ENCODE assay signal across 25 mouse cellular contexts in the genomic region with DNA sequence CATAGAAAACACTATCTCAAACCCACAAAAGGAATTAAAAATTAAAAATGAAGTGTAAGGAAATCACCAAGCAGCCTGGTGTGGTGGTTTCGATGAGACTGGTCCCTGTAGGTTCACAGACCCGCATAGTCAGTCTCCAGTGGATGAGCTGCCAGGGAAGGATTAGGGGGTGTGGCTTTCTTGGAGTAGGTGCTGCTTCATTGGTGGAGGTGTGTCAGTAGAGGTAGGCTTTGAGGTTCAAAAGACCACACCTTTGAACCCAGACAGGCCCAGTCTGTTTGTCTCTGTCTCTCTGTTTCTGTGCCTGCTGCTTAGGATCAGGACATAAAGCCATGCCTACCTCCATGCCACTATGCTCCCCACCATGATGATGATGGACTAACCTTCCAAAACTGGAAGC. TPM values are rescaled to one million over a fixed set of nuclear protein-coding genes. Genes with fewer than 3 reads are reported as not detected.
A peak's percentile ranks its signal among the peaks of the same experiment; 100 is the strongest.
DNase-seq lines count a peak whose midpoint lies in the region; ATAC-seq and TF ChIP-seq lines count a peak whose summit lies in the region.
"Had no signal": no experiment of that assay in that cellular context is flagged by ENCODE, and none has a peak within 500 bp of the region (broad histone marks: within the 10 kb centered on the region; RNA-seq: fewer than 3 reads in every experiment).

No protein-coding gene starts in this region.

- TF ChIP-seq EP300 in liver, postnatal 0 days (IDR thresholded peaks at IDR 0.05; ENCODE audit: low read depth) = no peak

- H3K9me3 ChIP-seq in intestine, embryonic 15.5 days = no peaks in the 10 kb centered on the region
- no peaks in the 10 kb centered on the region for H3K9me3 ChIP-seq in liver, embryonic 11.5 days (ENCODE audit: control insufficient read depth, low read length)
- no peaks in the 10 kb centered on the region for H3K9me3 ChIP-seq in liver, postnatal 0 days (ENCODE audit: low read length)
- H3K9me3 ChIP-seq: embryonic facial prominence, embryonic 12.5 days; hindbrain, embryonic 13.5 days; limb, embryonic 15.5 days; neural tube, embryonic 15.5 days had no signal

- DNase-seq in R1 (ENCODE audit: low read depth, low spot score) = peak; percentile 22
- DNase-seq in liver, embryonic 11.5 days (ENCODE audit: low spot score) = no peak
- DNase-seq in liver, postnatal 0 days = no peak
- DNase-seq in ovary, postnatal 14 days (ENCODE audit: low spot score) = no peak
- no peak for DNase-seq in embryo, embryonic 11 days
- DNase-seq in gastrocnemius, postnatal 25 days = no peak
- DNase-seq: adrenal gland, adult 8-10 months; cerebellum, adult 11-12 months; cerebellum, postnatal 10 days; forebrain, postnatal 0 days; gastrocnemius, postnatal 36 days; heart, adult 2 months; kidney, postnatal 10 days; layer of hippocampus, adult 9-11 months; left cerebral cortex, postnatal 4 days; lung, postnatal 14 days; right cerebral cortex, postnatal 14 days had no signal

- H3K4me2 ChIP-seq in intestine, embryonic 15.5 days (replicated peaks) = peak overlapping the region; percentile 11; the same call in 1 of the 2 replicates
- H3K4me2 ChIP-seq in liver, embryonic 11.5 days = no peak overlapping the region
- H3K4me2 ChIP-seq in liver, postnatal 0 days (ENCODE audit: low read depth, low read length) = no peak overlapping the region
- H3K4me2 ChIP-seq: embryonic facial prominence, embryonic 12.5 days; hindbrain, embryonic 13.5 days; limb, embryonic 15.5 days; midbrain, embryonic 11.5 days; neural tube, embryonic 15.5 days had no signal

- no peak overlapping the region for H3K4me3 ChIP-seq in intestine, embryonic 15.5 days (replicated peaks)
- no peak overlapping the region for H3K4me3 ChIP-seq in liver, embryonic 11.5 days (ENCODE audit: low read depth, low read length)
- no peak overlapping the region for H3K4me3 ChIP-seq in liver, postnatal 0 days (ENCODE audit: low read depth, low read length)
- H3K4me3 ChIP-seq: embryonic facial prominence, embryonic 12.5 days; heart, adult 2 months; hindbrain, embryonic 13.5 days; left cerebral cortex, adult 2 months; limb, embryonic 15.5 days; neural tube, embryonic 15.5 days had no signal

- TF ChIP-seq CTCF in liver, postnatal 0 days (IDR thresholded peaks at IDR 0.05; ENCODE audit: low read depth) = no peak

- no peaks in the 10 kb centered on the region for H3K36me3 ChIP-seq in intestine, embryonic 15.5 days
- no peaks in the 10 kb centered on the region for H3K36me3 ChIP-seq in liver, embryonic 11.5 days (ENCODE audit: control insufficient read depth, insufficient read depth, low read length)
- H3K36me3 ChIP-seq in liver, postnatal 0 days (replicated peaks; ENCODE audit: insufficient read depth, low read length) = no peaks in the 10 kb centered on the region
- H3K36me3 ChIP-seq: embryonic facial prominence, embryonic 12.5 days; limb, embryonic 15.5 days had no signal

- ATAC-seq in intestine, embryonic 15.5 days = peak; percentile 88
- ATAC-seq in liver, embryonic 11.5 days (replicated peaks; ENCODE audit: low FRiP score) = 0 out of 2 replicates have a peak, but pooled peaks have one; percentile 12
- ATAC-seq in liver, postnatal 0 days = peak; percentile 52
- ATAC-seq: activated CD4-positive, CD25-positive, alpha-beta regulatory T cell, adult 4 months had no signal

- 62% methylated on average over 2 of the region's 2 CpGs for WGBS in intestine, embryonic 15.5 days
- 72% methylated on average over 2 of the region's 2 CpGs for WGBS in liver, embryonic 11.5 days
- 57% methylated on average over 2 of the region's 2 CpGs for WGBS in liver, postnatal 0 days (ENCODE audit: insufficient replicate concordance)

- no peak overlapping the region for H3K27ac ChIP-seq in intestine, embryonic 15.5 days
- peak overlapping the region; percentile 62; the same call in 1 of the 2 replicates for H3K27ac ChIP-seq in liver, embryonic 11.5 days (ENCODE audit: low read depth, low read length)
- peak overlapping the region; percentile 77 for H3K27ac ChIP-seq in liver, postnatal 0 days (ENCODE audit: low read depth)
- H3K27ac ChIP-seq: embryonic facial prominence, embryonic 12.5 days; heart, adult 2 months; hindbrain, embryonic 13.5 days; left cerebral cortex, adult 2 months; limb, embryonic 15.5 days; neural tube, embryonic 15.5 days had no signal

- no peak overlapping the region for H3K9ac ChIP-seq in intestine, embryonic 15.5 days
- H3K9ac ChIP-seq in liver, embryonic 11.5 days (ENCODE audit: low read depth, low read length) = no peak overlapping the region
- no peak overlapping the region for H3K9ac ChIP-seq in liver, postnatal 0 days (replicated peaks)
- H3K9ac ChIP-seq: embryonic facial prominence, embryonic 12.5 days; forebrain, postnatal 0 days; hindbrain, embryonic 13.5 days; limb, embryonic 15.5 days; neural tube, embryonic 15.5 days had no signal

- H3K4me1 ChIP-seq in intestine, embryonic 15.5 days (replicated peaks) = peaks cover 12% of the 10 kb centered on the region; the same call in 1 of the 2 replicates
- H3K4me1 ChIP-seq in liver, embryonic 11.5 days (replicated peaks; ENCODE audit: control insufficient read depth, insufficient read depth, low read length) = no peaks in the 10 kb centered on the region
- peaks cover 11% of the 10 kb centered on the region for H3K4me1 ChIP-seq in liver, postnatal 0 days (ENCODE audit: insufficient read depth)
- H3K4me1 ChIP-seq: embryonic facial prominence, embryonic 12.5 days; hindbrain, embryonic 13.5 days; limb, embryonic 15.5 days had no signal

- H3K27me3 ChIP-seq in intestine, embryonic 15.5 days (replicated peaks) = no peaks in the 10 kb centered on the region
- H3K27me3 ChIP-seq in liver, embryonic 11.5 days (replicated peaks; ENCODE audit: control insufficient read depth, insufficient read depth, low read length) = no peaks in the 10 kb centered on the region
- no peaks in the 10 kb centered on the region for H3K27me3 ChIP-seq in liver, postnatal 0 days (ENCODE audit: insufficient read depth, low read length)
- H3K27me3 ChIP-seq: embryonic facial prominence, embryonic 12.5 days; hindbrain, embryonic 13.5 days; limb, embryonic 15.5 days; neural tube, embryonic 15.5 days had no signal

RNA-seq across cellular contexts. Expression of gene 4930402H24Rik, which starts 7.4 kb away (rescaled TPM):
- 25.4 and 25.9 TPM in 2 replicates for polyA plus RNA-seq in intestine, embryonic 15.5 days (2015; fragmentation: Nextera tagmentation; extraction: Ambion mirVana)
- 15.4 and 20.6 TPM in 2 replicates for polyA plus RNA-seq in liver, embryonic 11.5 days (2014; fragmentation: Nextera tagmentation; extraction: Ambion mirVana)
- polyA plus RNA-seq in liver, postnatal 0 days (2015; fragmentation: Nextera tagmentation; extraction: Ambion mirVana) = 6.6 and 8.9 TPM in 2 replicates
- total RNA-seq in gastrocnemius, postnatal 25 days (2021) = 1 to 10 TPM; 5.1 to 7.6 TPM

RNA-seq across cellular contexts. Expression of gene Atrn, which starts 7.5 kb away (rescaled TPM):
- polyA plus RNA-seq in intestine, embryonic 15.5 days (2015; fragmentation: Nextera tagmentation; extraction: Ambion mirVana) = 4.4 and 5.2 TPM in 2 replicates
- 5.3 and 7.0 TPM in 2 replicates for polyA plus RNA-seq in liver, embryonic 11.5 days (2014; fragmentation: Nextera tagmentation; extraction: Ambion mirVana)
- polyA plus RNA-seq in liver, postnatal 0 days (2015; fragmentation: Nextera tagmentation; extraction: Ambion mirVana) = 4.3 and 6.3 TPM in 2 replicates
- total RNA-seq in gastrocnemius, postnatal 25 days (2021) = 10 to 100 TPM; 12.8 to 13.1 TPM

Comparison
In these comparisons a context has a peak if more than half of its experiments do, and no peak if none do; other contexts are left out.
1. ATAC-seq: peak in every context shown above with its lines; median percentile 88 in intestine, embryonic 15.5 days; 52 in liver, postnatal 0 days; 12 in liver, embryonic 11.5 days.